Mouse (Mus musculus): Measurements from ENCODE around the gene Btd. TPM values are rescaled to one million over a fixed set of nuclear protein-coding genes. Genes with fewer than 3 reads are reported as not detected.

Gene Btd
- polyA plus RNA-seq, 1 experiment: 26.5 TPM

GRCm38 (mm10) chr14:31647991-31648390, 7.2 kb downstream of the Btd start:
- 88% methylated on average over 10 of the region's 10 CpGs for WGBS
- TF ChIP-seq CTCF (IDR thresholded peaks at IDR 0.05; ENCODE audit: extremely low read depth, insufficient read length, insufficient replicate concordance, low read depth, low read length): no peak
- no peak for TF ChIP-seq POLR2A (IDR thresholded peaks at IDR 0.05; ENCODE audit: low read depth, low read length)
- H3K4me1 ChIP-seq (ENCODE audit: control insufficient read depth, insufficient read depth, insufficient read length, low read length): peaks cover 8% of the 10 kb centered on the region; the same call in 1 of the 2 replicates

DNA sequence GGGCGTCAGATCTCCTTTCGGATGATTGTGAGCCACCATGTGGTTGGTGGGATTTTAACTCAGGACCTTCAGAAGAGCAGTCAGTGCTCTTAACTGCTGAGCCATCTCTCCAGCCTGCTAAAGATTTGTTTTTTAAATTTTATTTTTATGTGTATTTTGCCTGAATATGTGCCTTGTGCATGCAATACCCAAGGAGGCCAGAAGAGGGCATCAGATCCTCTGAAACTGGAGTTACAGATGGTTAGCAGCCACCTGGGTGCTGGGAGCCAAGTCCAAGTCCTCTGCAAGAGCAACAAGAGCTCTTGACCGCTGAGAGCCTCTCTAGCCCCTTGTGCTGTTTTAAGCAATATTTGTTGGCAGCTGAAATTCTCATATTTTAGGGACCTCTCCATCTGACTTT, 9.5 kb downstream of the Btd start:
- Histone ChIP-seq H3K27me3 (ENCODE audit: control insufficient read depth, insufficient read depth, low read length) (no peaks in the 10 kb centered on the region), H3K27ac (ENCODE audit: insufficient read depth, low read depth, low read length) (no peak overlapping the region), H3K4me1 (ENCODE audit: control insufficient read depth, insufficient read depth, insufficient read length, low read length) (peaks cover 2% of the 10 kb centered on the region; the same call in 1 of the 2 replicates), H3K4me3 (ENCODE audit: low read depth, low read length) (no peak overlapping the region), H3K36me3 (ENCODE audit: control insufficient read depth, insufficient read depth, low read length) (no peaks in the 10 kb centered on the region)
- 96% methylated on average over 3 of the region's 3 CpGs for WGBS
- TF ChIP-seq CTCF (IDR thresholded peaks at IDR 0.05; ENCODE audit: extremely low read depth, insufficient read length, insufficient replicate concordance, low read depth, low read length): peak; percentile 26; the same call in 1 of the 2 replicates
- no peak for TF ChIP-seq POLR2A (IDR thresholded peaks at IDR 0.05; ENCODE audit: low read depth, low read length)

More at GRCm38 (mm10) chr14:31647991-31648390, 7.2 kb downstream of the Btd start:
- 0 out of 2 replicates have a peak overlapping the region, but pooled peaks have one; percentile 42 for H3K27ac ChIP-seq (ENCODE audit: insufficient read depth, low read depth, low read length)
- H3K4me3 ChIP-seq (ENCODE audit: low read depth, low read length): no peak overlapping the region
- H3K27me3 ChIP-seq (ENCODE audit: control insufficient read depth, insufficient read depth, low read length): no peaks in the 10 kb centered on the region
- H3K36me3 ChIP-seq (ENCODE audit: control insufficient read depth, insufficient read depth, low read length): no peaks in the 10 kb centered on the region

DNA sequence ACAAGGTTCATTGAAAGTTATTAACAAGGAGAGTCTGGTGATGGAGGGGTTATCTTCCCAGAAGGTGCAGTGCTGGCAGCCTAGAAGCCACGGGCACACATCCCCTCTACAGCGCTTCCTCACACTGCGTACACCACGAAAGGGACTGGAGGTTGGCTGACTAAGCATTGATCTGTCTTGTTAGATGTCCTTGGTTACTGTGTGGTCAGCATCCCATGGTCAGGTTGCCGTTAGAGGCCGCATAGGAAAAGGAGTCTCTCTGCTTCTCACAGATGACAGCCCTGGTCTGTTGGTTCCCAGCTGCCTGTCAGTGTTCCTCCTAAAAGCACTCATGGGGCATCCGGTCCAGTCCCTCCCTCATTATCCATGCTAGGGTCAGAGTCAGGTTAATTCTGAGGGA, 10.4 kb downstream of the Btd start:
- 77% methylated on average over 7 of the region's 7 CpGs for WGBS
- H3K4me1 ChIP-seq (ENCODE audit: control insufficient read depth, insufficient read depth, insufficient read length, low read length): no peaks in the 10 kb centered on the region

DNA sequence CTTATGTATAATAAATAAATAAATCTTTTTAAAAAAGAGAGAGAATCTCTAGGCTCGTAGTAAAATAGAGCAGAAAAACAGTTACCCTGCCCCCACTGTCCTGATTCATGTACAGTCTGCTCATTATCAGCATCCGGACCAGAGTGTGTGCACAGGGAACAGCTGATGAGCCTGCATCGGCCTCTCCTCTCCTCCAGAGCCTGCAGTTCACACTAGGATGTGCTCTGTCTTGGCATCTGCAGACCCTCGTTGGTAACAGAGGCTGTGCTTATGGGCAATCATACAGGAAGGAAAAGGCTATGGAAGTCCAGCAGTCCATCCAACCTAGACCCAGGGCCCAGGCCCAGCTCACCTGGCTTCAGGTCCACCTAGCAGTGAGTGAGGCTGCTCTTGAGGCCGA, 11.3 kb downstream of the Btd start:
- H3K27ac ChIP-seq (ENCODE audit: insufficient read depth, low read depth, low read length): no peak overlapping the region
- no peak overlapping the region for H3K4me3 ChIP-seq (ENCODE audit: low read depth, low read length)
- no peaks in the 10 kb centered on the region for H3K4me1 ChIP-seq (ENCODE audit: control insufficient read depth, insufficient read depth, insufficient read length, low read length)
- 60% methylated on average over 5 of the region's 5 CpGs for WGBS
- no peaks in the 10 kb centered on the region for H3K27me3 ChIP-seq (ENCODE audit: control insufficient read depth, insufficient read depth, low read length)
- TF ChIP-seq POLR2A (IDR thresholded peaks at IDR 0.05; ENCODE audit: low read depth, low read length) (no peak), CTCF (IDR thresholded peaks at IDR 0.05; ENCODE audit: extremely low read depth, insufficient read length, insufficient replicate concordance, low read depth, low read length) (no peak)
- no peaks in the 10 kb centered on the region for H3K36me3 ChIP-seq (ENCODE audit: control insufficient read depth, insufficient read depth, low read length)

More for the DNA sequence above, 10.4 kb downstream of the Btd start:
- H3K36me3 ChIP-seq (ENCODE audit: control insufficient read depth, insufficient read depth, low read length): no peaks in the 10 kb centered on the region
- no peaks in the 10 kb centered on the region for H3K27me3 ChIP-seq (ENCODE audit: control insufficient read depth, insufficient read depth, low read length)
- no peak overlapping the region for H3K4me3 ChIP-seq (ENCODE audit: low read depth, low read length)
- TF ChIP-seq CTCF (IDR thresholded peaks at IDR 0.05; ENCODE audit: extremely low read depth, insufficient read length, insufficient replicate concordance, low read depth, low read length): no peak
- no peak for TF ChIP-seq POLR2A (IDR thresholded peaks at IDR 0.05; ENCODE audit: low read depth, low read length)
- no peak overlapping the region for H3K27ac ChIP-seq (ENCODE audit: insufficient read depth, low read depth, low read length)

GRCm38 (mm10) chr14:31652624-31653023, 11.8 kb downstream of the Btd start:
- no peaks in the 10 kb centered on the region for H3K27me3 ChIP-seq (ENCODE audit: control insufficient read depth, insufficient read depth, low read length)
- H3K36me3 ChIP-seq (ENCODE audit: control insufficient read depth, insufficient read depth, low read length): no peaks in the 10 kb centered on the region
- 78% methylated on average over 1 of the region's 1 CpGs for WGBS
- no peaks in the 10 kb centered on the region for H3K4me1 ChIP-seq (ENCODE audit: control insufficient read depth, insufficient read depth, insufficient read length, low read length)
- TF ChIP-seq CTCF (IDR thresholded peaks at IDR 0.05; ENCODE audit: extremely low read depth, insufficient read length, insufficient replicate concordance, low read depth, low read length) (no peak), POLR2A (IDR thresholded peaks at IDR 0.05; ENCODE audit: low read depth, low read length) (no peak)
- no peak overlapping the region for H3K27ac ChIP-seq (ENCODE audit: insufficient read depth, low read depth, low read length)
- H3K4me3 ChIP-seq (ENCODE audit: low read depth, low read length): no peak overlapping the region

GRCm38 (mm10) chr14:31653101-31653875, 12.5 kb downstream of the Btd start:
- Histone ChIP-seq H3K27ac (ENCODE audit: insufficient read depth, low read depth, low read length) (no peak overlapping the region), H3K4me1 (ENCODE audit: control insufficient read depth, insufficient read depth, insufficient read length, low read length) (no peaks in the 10 kb centered on the region), H3K27me3 (ENCODE audit: control insufficient read depth, insufficient read depth, low read length) (no peaks in the 10 kb centered on the region), H3K36me3 (ENCODE audit: control insufficient read depth, insufficient read depth, low read length) (no peaks in the 10 kb centered on the region), H3K4me3 (ENCODE audit: low read depth, low read length) (no peak overlapping the region)
- TF ChIP-seq CTCF (IDR thresholded peaks at IDR 0.05; ENCODE audit: extremely low read depth, insufficient read length, insufficient replicate concordance, low read depth, low read length) (no peak), POLR2A (IDR thresholded peaks at IDR 0.05; ENCODE audit: low read depth, low read length) (no peak)
- WGBS: 73% methylated on average over 14 of the region's 14 CpGs

GRCm38 (mm10) chr14:31654816-31655215, 14.0 kb downstream of the Btd start:
- Histone ChIP-seq H3K4me3 (ENCODE audit: low read depth, low read length) (no peak overlapping the region), H3K27ac (ENCODE audit: insufficient read depth, low read depth, low read length) (no peak overlapping the region), H3K27me3 (ENCODE audit: control insufficient read depth, insufficient read depth, low read length) (no peaks in the 10 kb centered on the region), H3K36me3 (ENCODE audit: control insufficient read depth, insufficient read depth, low read length) (no peaks in the 10 kb centered on the region), H3K4me1 (ENCODE audit: control insufficient read depth, insufficient read depth, insufficient read length, low read length) (no peaks in the 10 kb centered on the region)
- 88% methylated on average over 5 of the region's 5 CpGs for WGBS
- TF ChIP-seq POLR2A (IDR thresholded peaks at IDR 0.05; ENCODE audit: low read depth, low read length): no peak
- no peak for TF ChIP-seq CTCF (IDR thresholded peaks at IDR 0.05; ENCODE audit: extremely low read depth, insufficient read length, insufficient replicate concordance, low read depth, low read length)
